Mouse (Mus musculus) c-Kit-positive CD71-negative TER-119-negative erythroid progenitor cells, embryonic 14.5 days (primary cell): ENCODE data around the gene Lypd5.
"Not testable (repeated sequence)": the region's sequence is repeated elsewhere in the genome, so short reads cannot be mapped to it uniquely, and the experiment has no call there.

ENCODE experiments used
- DNase-seq: peaks from one replicate; pipeline ENCODE4 v3.0.0-alpha.2; 2013; ENCODE audit warnings: low read depth

Gene Lypd5

GRCm38 (mm10) chr7:24384070-24384469, 35.1 kb downstream of the Lypd5 start:
- no peak for DNase-seq

- no peak for DNase-seq
These were observed 35.8 kb downstream of the Lypd5 start for GRCm38 (mm10) chr7:24384827-24385226.

- peak; percentile 64 for DNase-seq
These were observed 38.1 kb downstream of the Lypd5 start for GRCm38 (mm10) chr7:24387059-24387556.

GRCm38 (mm10) chr7:24389516-24390187, 40.7 kb downstream of the Lypd5 start:
- no peak for DNase-seq

GRCm38 (mm10) chr7:24390512-24390911, 41.5 kb downstream of the Lypd5 start:
- DNase-seq = no peak

GRCm38 (mm10) chr7:24391077-24391476, 42.1 kb downstream of the Lypd5 start:
- DNase-seq = no peak

GRCm38 (mm10) chr7:24391687-24392086, 42.7 kb downstream of the Lypd5 start:
- DNase-seq = no peak

GRCm38 (mm10) chr7:24394054-24394453, 45.1 kb downstream of the Lypd5 start:
- DNase-seq = no peak

GRCm38 (mm10) chr7:24394475-24395161, 45.6 kb downstream of the Lypd5 start:
- DNase-seq = no peak

GRCm38 (mm10) chr7:24396832-24397231, 47.8 kb downstream of the Lypd5 start:
- no peak for DNase-seq

- DNase-seq = no peak
These were observed 49.4 kb downstream of the Lypd5 start for GRCm38 (mm10) chr7:24398364-24398913.

- peak; percentile 99 for DNase-seq
These were observed 50.5 kb downstream of the Lypd5 start, which contains the start of gene Smg9 for GRCm38 (mm10) chr7:24399256-24400081. Gene Smg9, plus strand, starts transcription at chr7:24399619.

- DNase-seq = no peak
These were observed 51.1 kb downstream of the Lypd5 start for GRCm38 (mm10) chr7:24400082-24400452.

- DNase-seq = not testable (repeated sequence)
These were observed 51.5 kb downstream of the Lypd5 start for GRCm38 (mm10) chr7:24400489-24400888.

GRCm38 (mm10) chr7:24402851-24403250, 53.9 kb downstream of the Lypd5 start:
- no peak for DNase-seq
